Mouse (Mus musculus): ENCODE results near the gene Glb1l3. TPM values are rescaled to one million over a fixed set of nuclear protein-coding genes. Genes with fewer than 3 reads are reported as not detected.
A peak's percentile ranks its signal among the peaks of the same experiment; 100 is the strongest.
"Not testable (repeated sequence)": the region's sequence is repeated elsewhere in the genome, so short reads cannot be mapped to it uniquely, and the experiment has no call there.

The Glb1l3 gene
- total RNA-seq (2022) = not detected

DNA sequence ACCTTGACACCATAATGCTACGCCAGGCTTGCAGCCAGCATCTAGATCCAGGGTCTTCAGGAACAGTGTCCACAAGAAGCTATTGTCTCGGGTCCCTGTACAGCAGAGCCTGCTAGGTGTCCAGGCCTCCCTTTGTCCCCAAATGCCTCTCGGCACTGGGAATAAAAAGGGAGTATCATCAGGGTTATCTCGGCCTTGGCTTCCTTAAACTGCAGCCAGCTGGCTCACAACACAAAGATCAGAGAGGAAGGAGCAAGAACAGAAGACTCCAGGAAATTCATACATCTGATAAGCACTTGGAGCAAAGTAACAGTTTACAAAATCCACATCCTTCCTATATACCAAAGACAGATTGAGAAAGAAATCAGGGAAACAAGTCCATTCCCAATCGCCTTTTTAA is at the start of gene Glb1l3:
TSS of gene Glb1l3 (minus strand) at position 140 of the 400 bp plus-strand sequence.
- DNase-seq (ENCODE audit: low spot score) = peak; percentile 34

DNA sequence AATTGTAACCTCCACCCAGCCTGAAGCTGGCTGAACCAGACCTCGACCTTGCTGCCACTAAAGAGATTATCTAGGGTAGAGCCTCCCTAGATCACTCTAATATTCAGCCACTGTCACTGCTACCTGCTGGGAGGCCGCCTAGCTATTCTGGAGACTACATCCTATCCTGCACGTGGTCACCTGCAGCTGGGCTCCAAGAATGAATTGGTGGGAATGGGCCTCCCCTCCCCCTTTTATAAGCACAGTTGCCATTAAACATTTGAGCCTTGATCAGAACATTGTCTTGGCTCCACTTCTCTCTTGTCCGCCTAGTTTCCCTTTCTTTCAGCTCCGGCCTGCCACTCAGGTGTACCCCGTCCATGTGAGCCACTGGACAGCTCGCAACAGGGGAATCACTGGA is 9.2 kb upstream of the Glb1l3 start:
- not testable (repeated sequence) for DNase-seq (ENCODE audit: low spot score)

DNA sequence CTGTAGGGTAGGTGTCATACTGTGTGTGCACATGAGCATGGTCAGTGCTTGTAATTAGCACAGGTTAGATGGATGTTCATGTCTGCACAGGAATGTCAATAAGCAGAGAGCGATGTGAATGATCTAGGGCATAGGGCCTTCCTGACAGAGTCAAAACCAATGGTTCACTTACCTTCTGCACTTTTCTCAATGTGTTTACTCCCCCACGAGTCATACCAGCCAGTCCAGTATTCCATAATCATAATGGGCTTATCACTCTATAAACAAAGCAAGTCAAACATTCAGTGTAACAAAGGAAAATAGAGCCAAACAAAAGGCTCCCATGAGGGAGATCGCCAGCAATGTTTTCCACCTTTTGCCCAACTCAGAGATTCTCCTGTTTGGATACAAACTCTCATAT is 29.6 kb downstream of the Glb1l3 start:
- no peak for DNase-seq (ENCODE audit: low spot score)

DNA sequence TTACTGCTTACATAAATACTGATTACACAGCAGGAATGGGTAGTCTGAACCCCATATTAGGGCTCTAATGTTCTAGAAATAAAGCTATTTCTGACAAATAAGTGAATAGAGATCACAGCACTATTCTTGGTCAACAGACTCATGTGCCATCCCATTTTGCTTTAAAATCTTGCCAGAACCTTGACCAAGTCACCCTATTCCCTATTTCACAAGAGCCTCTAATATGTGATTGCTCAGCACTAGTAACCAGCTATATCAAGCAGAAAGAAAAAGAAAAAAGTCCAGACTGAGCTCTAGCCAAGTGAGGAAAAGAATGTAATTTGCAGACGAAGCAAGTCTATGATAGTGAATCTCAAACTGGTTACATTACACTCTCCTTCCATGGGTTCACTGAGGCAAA is 40.7 kb downstream of the Glb1l3 start:
- DNase-seq (ENCODE audit: low spot score) = no peak

DNA sequence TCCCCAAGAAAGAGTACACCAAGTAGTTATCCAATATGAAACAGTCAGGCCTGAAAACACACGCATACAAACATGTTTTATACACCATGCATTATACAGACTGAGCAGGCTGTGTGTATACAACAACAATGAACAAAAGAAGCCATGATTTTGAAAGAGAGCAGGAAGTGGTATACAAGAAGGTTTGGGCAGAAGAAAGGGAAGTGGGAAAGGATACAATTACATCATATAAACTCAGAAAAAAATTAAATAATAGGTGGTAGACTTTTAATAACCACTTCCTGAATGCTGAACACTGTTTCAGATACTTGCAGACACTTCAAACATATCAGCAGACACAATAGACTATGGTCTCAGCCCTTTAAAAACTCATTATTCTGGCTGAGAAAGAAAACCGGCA is 52.0 kb downstream of the Glb1l3 start:
- no peak for DNase-seq (ENCODE audit: low spot score)

DNA sequence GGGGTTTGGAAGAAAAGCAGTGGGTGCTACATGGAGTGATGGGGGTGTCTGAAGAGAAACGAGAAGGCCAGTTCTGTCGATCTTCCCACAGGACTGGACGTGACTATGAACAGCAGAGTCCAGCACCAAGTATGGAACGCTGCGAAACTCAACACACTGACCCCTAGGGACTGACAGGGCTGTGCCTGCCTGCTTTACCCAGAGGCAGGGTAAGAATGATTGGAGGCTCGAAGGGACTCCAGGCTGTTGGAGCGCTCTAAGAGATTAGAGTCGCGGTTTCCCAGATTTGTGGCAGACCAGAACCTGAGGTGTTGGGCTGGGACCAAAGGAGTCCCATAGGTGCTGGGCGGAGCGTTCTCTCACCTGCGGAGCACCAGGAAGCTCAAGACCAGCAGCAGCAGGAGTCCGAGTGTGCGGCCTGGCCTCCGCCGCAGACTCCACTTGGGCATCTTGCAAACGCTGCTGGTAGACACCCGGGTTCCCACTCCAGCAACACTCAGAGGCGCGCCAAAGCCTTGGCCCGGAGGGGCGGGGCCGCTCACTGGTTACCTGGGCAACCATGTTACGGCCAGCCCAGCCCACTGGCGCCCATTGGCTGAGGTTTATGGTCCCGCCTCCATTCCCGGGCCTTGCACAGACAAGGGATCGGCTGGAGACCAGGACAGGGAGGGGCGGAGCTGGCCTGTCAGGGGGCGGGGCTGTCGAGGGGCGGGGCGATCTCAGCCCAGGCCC is 54.6 kb downstream of the Glb1l3 start, which contains the start of gene Glb1l2:
TSS of gene Glb1l2 (minus strand) at position 534 of the 732 bp plus-strand sequence.
- peak; percentile 76 for DNase-seq (ENCODE audit: low spot score)

DNA sequence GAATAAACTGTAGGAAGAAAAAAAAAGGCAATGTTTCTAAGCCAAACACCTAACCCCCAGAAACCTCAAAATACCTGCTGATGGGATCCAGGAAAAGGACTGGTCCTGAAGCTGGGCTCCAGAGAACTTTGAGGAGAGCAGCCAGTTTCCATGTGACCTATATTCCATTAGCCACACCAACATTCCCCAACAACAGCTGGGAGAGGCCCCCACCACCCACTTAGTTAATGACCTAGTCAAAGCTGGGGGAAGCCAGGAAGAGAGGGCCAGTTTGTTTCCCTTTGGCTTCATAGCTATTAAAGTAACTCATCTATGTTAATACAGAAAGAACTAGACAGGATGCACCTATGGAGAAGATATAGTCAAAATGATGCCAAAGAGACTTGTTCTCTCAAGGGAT is 56.4 kb downstream of the Glb1l3 start:
- DNase-seq (ENCODE audit: low spot score) = no peak

DNA sequence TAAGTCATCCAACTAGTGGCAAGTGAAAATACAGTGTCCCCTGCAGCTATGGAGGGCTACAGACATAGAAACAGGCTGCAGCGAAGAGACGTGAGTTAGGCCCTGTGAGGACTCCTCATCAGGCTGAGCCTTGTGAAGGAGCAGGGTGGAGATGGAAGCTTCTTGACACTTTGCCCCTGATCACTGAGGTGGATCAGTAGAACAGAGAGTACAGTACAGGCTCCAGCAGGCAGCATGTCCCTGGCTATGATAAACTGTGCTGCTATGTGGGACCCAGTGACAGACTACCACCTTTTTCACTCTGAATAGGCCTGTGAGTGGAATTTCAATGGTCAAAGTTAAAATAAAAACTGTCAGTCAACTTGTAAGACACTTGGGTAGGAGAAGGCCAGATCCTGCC is 60.3 kb downstream of the Glb1l3 start:
- no peak for DNase-seq (ENCODE audit: low spot score)

DNA sequence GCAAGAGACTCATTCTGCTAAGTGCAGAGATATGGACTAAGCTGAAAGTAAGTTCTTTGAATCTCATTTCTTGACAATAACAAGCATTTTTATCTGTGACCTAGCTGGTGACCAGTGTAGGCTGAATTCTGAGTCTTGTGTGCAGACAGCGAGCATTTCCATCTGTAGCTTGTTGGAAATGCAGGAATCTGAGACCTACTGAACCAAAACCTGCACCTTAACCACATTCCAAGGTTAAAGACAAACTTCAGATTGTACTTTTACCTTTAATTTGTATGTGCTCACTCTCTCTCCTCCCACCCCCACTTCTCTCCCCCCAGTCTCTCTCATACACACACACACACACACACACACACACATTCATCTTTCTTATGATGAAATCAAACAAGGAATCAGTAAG is 62.0 kb downstream of the Glb1l3 start:
- DNase-seq (ENCODE audit: low spot score) = no peak

DNA sequence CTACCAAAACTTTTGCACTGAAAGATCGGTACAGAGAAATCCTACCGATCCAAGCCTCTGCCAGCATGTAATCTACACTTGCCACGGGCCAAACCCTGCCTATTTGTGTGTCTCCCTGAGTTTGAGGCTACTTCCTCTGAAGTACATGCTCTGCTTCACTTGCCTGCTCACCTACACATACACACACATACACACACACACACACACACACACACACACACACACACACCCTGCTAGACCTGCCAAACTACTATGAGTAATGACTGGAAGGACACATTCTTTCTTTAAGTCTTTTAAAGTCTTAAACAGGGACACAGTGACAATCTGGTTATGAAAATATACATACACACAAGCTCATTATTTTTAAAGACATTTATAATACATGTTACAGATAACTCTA is 62.5 kb downstream of the Glb1l3 start:
- no peak for DNase-seq (ENCODE audit: low spot score)

DNA sequence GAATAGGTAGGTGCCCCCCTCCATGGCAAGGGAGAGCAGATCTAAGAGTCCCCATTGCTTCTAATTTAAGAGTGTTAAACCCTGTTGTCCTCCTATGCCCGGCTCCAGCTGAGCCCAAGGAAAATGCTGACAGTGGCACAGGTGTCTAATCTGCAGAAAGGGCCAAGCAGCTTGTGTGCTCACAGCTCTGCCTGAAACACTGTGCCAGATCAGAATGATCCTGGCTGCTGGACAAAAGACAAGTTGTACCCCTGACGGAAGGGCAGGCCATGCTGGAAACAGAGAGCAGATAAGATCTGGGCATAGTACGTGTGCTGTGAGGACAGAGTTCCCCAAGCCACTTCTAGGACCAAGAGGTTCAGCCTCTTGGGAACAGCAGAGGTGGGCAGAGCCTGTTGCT is 67.9 kb downstream of the Glb1l3 start:
- no peak for DNase-seq (ENCODE audit: low spot score)

DNA sequence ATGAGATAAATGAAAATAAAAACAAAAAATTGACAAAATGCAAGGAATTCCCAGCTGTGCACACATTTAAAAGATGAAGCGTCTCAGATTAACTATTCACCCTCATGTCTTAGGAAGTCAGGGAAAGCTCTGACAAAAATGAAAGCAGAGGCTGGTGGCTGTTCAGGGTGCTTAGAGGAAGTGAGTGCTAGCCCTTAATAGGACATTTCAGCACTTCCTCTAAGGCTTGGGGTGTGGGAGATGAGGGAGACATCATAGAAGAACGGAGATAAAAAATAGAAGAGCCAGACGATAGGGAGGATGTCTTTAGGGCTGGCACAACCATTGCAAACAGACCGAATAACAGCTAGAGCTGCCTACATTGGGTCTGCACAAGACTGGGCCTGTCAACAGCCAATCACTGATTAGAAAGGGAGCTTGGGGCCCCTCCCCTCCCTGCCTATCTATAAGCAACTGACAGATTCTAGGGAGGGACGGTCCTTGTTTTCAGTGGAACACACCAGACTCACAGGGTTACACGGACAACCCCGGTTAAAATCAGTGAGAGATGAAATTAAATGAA is 77.2 kb downstream of the Glb1l3 start:
- DNase-seq (ENCODE audit: low spot score) = no peak

DNA sequence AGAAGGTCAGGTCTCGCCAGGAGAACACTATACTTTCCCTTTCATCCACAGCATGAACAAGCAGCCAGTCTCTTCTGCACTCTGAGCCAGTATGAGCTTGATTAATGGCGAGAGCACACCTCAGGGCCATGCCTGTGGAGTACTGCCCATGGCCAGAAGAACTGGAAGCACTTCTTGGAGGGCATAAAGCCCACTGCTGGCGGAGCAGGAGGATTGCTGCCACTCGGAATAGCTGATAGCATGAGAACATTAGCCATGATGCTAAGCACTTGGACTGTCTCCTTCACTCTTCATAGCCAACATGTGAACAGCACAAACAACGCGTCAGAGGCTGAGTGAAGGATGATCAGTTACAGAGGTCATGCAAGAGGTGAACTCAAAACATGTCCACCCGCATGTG is 82.3 kb downstream of the Glb1l3 start:
- DNase-seq (ENCODE audit: low spot score) = no peak

DNA sequence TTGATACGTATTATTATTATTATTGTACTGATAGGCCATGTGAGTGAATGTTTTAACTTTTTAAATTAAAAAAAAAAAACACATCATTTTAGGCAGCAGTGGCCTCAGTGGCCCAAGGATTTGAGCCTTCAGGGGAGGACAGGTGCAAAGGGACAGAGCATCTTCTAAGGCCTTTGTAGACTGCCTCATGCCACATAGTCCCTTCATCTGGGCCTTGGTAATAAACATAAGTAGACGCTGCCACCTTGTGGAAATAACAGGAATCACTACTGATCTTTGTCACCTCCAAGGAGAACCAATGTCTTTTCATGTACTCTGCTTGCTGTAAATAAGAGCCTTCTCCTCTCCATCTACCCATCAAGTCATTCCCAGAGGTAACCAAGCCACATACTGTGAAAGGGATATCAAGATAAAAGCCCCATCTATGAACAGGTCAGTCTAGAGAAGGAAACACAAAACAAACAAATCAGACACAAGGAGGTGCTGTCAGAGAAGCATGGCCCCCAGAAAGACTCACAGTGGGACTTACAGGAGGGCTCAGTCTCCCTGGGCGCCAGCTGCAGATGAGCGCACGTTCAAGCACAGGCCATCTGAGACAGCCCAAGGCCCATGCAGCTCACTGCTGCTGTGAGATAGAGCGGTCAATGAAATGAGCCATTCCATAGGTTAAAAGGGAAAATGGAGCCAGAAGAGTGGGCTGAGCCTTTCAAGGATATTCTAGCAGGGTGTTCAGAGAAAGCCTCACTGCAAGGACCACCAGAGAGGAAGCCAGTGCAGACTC is 84.4 kb downstream of the Glb1l3 start:
- DNase-seq (ENCODE audit: low spot score) = peak; percentile 47

DNA sequence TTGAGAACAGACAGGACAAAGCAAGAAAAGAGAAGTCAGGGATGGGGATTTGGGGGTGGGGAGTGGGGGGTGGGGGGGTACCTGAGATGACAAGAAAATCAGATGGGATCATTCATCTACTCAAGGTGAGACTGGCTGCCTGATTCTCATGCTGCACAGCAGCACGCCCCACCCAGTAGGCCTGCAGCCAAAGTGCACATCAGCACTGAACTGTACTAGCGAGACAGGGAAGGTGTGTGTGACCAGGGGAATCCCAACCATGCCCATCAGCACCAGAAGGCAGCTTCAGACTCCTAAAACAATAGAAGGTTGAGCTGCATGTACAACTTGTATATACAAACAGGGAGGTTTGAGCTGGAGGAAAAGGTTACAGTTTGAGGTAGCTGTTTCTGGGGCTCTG is 85.0 kb downstream of the Glb1l3 start:
- DNase-seq (ENCODE audit: low spot score) = no peak

DNA sequence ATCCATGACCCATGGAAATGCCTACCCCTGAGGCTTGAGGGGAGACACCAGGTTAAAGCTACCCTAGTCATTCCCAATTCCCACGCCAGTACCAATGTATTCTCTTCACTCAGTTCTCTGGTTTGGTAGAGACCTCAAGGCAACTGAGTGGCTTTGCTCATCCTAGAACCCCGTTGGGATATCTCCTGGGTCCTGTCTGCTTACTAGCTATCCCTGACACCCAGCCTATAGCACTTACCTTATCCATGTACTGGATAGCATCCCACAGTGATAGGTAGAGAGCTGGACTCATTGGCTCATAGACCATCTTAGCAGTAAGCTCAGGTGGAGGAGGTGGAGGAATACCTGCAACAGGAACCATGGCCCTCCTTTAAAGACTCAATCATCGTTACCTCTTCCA is 92.5 kb downstream of the Glb1l3 start:
- no peak for DNase-seq (ENCODE audit: low spot score)

Other genes starting within 250 kb of the Glb1l3 start
- under 1 TPM in 1 of 4 experiments, not detected in 3; 0.13 TPM for gene B3gat1, start 127.2 kb downstream of the Glb1l3 start, total RNA-seq (2022)
- gene Glb1l2, start 54.4 kb downstream of the Glb1l3 start, total RNA-seq (2022) = 1 to 10 TPM in 1 of 4 experiments, under 1 TPM in 3; 0.19 to 1.2 (median 0.36) TPM
- gene Gm1110, start 62.2 kb upstream of the Glb1l3 start, total RNA-seq (2022) = not detected
- gene Acad8, start 138.7 kb upstream of the Glb1l3 start, total RNA-seq (2022) = 10 to 100 TPM; 55.4 to 70.1 (median 62.1) TPM
- gene Thyn1, start 138.8 kb upstream of the Glb1l3 start, total RNA-seq (2022) = 10 to 100 TPM; 24.8 to 30.0 (median 25.8) TPM
- gene Vps26b, start 169.2 kb upstream of the Glb1l3 start, total RNA-seq (2022) = 10 to 100 TPM; 28.6 to 31.8 (median 30.4) TPM
- 10 to 100 TPM in 3 of 4 experiments, 1 to 10 TPM in 1; 9.1 to 10.6 (median 10.3) TPM for gene Ncapd3, start 169.3 kb upstream of the Glb1l3 start, total RNA-seq (2022)